Mouse (Mus musculus): ENCODE measurements at regions not wholly inside any gene's neighbourhood (a gene's known extent, or its start where the extent isn't known, plus 50 kb on each side); places are given as distances from the start of the nearest gene placed in this dataset.
"Not testable (repeated sequence)": the region's sequence is repeated elsewhere in the genome, so short reads cannot be mapped to it uniquely, and the experiment has no call there.

DNA sequence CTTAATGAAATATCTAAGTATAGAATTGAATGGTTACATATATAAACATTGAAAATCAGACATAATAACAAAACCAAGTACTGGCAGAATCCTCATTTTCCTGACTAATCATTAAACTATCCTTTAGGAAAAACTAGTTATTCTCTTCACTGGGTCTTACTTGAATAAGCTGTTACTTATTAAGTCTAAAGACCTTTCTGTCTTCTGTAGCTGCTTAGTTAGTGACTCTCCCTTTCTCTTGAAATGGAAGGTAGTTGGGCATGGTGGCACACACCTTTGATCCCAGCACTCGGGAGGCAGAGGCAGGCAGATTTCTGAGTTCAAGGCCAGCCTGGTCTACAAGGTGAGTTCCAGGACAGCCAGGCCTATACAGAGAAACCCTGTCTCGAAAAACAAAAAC lies 135.9 kb upstream of the Abcb5 start:
- not testable (repeated sequence) for ATAC-seq

DNA sequence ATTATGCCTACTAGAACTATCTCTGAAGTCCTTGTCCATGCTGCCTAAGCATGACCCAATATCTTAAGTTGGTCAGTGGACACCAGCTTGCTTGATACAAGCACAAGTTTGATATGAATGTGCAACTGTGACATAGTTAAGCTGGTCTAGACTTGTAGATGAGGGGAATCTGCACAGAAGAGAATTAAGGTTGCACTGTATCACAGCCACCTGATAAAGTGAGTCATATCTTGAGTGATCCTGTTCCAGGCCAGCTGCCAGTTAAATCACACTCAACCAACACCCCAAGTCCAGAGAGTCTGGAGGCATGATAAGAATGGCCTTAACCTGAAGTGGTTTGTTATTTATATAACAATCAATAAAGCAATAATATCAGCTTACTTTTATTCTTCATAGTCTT lies 133.5 kb upstream of the Abcb5 start:
- ATAC-seq, result no peak

DNA sequence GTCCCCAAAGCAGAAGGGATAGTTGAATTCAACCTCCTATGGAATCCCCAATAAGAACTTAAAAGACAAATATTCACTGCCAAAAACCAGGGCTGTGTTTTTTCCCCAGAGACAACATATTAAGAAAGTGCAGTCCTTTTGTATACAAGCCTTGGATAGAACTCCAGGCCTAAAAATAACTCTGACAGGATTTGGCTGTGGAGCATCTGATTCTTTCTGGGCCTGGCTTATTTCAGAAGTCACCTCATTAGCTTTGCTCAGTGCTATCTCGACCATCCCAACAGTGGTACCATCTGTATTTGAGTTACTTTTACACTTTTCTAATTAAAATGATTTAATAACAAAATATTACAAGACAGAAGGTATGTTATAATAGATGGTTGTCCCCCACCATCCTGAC lies 131.6 kb upstream of the Abcb5 start:
- no peak for ATAC-seq

DNA sequence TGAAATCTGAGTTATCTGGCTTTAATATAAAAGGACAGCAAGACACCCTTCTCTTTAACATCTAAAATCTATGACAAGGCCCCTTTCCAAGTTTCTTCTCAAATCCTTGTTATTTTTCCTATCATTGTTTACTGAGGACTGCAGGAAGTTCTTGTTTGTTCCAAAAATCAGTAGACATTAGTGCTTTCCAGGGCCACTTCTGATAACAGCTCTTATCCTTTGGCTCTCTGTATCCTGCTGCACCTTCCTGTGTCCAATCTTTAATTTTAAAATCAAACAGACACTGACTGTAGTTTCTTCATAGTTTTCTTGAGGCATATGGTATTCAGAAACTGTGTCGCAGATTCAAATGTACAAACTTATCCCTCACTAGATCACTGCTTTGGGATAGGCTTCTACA lies 128.1 kb upstream of the Abcb5 start:
- ATAC-seq, result no peak

DNA sequence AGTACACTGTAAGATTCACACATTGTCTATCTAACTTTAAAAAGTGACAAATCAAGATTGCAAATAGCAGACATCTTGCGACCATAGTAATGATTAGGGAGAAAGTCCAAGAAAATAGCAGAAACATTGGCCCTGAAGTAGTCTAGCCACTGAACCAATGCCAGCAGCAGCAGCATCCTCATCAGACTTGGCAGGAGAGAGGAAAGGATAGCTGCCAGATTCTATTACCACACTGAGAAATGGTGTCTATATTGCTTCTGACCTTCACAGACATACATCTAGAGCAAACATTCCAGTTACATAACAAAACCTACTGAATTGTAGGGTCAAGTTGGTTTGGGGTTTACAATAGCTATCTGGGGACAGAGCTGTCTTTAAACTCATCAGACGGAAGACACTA lies 127.2 kb upstream of the Abcb5 start:
- no peak for ATAC-seq

- ATAC-seq, result no peak
Measured at GRCm38 (mm10) chr12:119089292-119089691, 123.1 kb upstream of the Abcb5 start.

GRCm38 (mm10) chr12:119088666-119089065 lies 122.4 kb upstream of the Abcb5 start:
- ATAC-seq, result no peak

DNA sequence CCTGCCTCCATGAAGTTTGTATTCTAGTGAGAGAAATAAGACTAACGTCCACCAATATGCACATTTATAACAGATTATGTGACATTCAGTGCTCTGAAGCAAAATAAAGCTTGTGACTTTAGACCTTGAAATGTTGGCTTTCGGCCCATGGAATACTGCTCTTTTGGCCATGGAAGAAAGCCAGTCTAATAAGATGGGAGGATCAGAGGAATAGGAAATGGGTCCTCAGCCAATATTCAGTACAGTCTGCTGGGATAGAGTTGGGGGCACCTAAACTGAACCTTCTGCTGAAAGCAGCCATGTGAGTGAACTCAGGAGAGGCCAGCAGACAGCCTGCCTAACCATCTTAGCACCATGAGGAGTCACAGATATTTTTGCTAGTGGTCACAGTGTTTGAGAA lies 118.6 kb upstream of the Abcb5 start:
- ATAC-seq, result no peak

DNA sequence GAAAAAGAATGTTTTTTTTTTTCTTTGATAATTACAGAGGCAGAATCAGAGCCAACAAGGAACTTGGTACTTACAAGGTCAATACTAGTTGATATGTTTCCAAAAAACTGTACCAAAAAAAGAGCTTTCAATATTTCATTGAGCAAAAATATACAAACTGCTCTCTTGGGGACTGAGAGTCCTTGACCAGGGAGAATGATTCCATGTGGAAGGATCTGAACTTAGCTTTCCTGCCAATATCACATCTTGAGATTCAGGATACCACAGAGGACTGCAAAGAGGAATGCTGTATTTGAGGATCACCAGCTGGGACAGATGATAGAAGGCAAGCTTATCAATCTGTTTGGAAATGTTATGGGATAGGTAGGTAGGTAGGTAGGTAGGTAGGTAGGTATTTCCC lies 116.6 kb upstream of the Abcb5 start:
- ATAC-seq, result no peak

DNA sequence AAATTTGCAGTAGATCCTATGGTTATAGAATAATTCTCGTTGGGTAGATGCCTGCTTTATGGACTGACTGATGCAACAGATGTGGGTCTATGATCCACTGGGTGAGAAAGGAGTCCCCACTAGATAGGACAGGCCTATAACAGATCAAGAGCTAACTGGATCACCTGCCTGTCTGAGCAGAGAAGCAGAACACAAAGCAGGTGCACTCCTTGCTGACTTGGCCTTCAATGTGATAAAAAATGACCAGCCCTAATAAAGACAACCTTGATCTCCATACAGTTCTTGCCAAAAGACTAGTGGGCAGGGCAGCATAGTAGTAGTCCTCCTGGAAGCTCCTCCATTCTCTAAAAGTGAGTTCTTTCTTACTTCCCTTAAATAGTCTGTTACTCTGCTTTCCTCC lies 109.6 kb upstream of the Abcb5 start:
- ATAC-seq, result no peak

GRCm38 (mm10) chr12:119074742-119075478 lies 108.7 kb upstream of the Abcb5 start:
- no peak for ATAC-seq

DNA sequence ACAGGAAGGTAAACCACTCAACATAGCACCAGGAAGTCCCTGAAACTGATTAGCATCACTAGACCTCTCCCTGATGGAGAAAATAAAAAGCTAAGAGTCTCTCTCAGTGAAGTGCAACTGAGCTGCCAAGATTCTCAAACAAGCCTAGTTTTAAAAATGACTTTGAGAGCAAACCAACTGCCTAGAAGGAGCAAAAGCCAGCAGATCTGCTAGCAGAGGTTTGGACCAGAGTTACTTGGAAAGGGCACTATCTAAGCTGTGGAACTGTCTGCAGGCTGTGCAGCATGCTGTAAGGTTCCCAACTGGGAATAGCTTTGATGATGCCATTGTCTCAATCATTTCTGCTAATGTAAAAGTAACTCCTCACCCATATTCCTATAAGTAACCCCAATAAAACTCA lies 107.9 kb upstream of the Abcb5 start:
- ATAC-seq, result no peak

- ATAC-seq, result no peak
Measured at GRCm38 (mm10) chr12:119070963-119071362, 104.7 kb upstream of the Abcb5 start.

DNA sequence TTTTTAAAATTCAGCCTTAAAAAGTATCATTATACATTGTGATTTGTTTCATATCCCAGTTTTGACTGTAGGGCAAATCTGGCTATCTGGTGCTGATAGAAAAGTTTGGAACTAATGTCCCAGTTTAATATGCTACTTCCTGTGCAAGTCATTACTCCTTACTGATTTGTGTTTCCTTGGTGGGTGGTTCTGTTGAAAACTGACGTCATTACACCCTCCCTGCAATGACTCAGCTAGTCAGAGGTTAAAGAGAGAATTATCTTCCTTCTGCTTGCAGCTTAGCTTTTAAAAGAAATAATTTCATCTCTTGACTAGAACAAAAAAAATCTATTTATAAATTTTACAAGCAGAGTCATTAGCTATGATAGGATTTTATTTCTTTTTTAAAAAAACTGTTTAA lies 104.2 kb upstream of the Abcb5 start:
- no peak for ATAC-seq

- ATAC-seq, result no peak
Measured at GRCm38 (mm10) chr12:119069747-119070146, 103.5 kb upstream of the Abcb5 start.

DNA sequence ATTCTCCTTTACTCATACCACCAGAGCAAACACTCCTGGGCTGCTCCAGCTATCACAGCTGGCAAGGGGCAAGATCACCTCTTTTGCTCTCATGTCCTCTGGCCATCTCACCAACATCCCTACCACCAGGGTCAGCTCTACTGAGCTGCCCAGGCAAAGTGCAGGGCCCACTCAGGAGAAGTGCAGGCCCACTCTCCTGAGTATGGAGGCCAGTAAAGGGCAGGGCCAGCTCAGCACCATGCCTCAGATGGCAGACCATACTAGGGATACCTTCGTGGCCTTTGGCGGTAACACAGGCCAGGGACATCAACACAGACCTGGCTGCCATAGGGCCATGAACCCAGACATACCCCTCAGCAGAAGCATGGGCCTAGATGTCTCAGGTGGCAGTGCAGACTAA lies 101.9 kb upstream of the Abcb5 start:
- no peak for ATAC-seq

DNA sequence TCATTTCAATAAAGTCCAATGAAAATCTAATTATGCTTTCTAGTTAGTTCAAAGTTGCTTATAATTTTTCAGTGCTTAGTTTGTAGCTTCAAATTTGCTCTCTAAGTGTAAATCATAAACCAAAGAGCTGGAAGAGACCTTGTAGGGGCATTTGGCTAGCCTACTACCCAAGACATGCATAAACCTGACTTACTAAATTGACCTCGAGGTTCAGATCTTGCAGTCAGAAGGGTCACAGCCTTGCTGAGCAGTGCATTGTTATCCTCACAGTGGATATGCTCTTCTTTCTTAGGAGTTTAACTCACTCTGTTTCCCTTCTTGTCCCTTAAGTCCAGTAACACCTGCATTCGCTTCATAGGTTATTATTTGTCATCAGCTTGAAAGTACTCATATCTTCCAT lies 96.7 kb upstream of the Abcb5 start:
- no peak for ATAC-seq

DNA sequence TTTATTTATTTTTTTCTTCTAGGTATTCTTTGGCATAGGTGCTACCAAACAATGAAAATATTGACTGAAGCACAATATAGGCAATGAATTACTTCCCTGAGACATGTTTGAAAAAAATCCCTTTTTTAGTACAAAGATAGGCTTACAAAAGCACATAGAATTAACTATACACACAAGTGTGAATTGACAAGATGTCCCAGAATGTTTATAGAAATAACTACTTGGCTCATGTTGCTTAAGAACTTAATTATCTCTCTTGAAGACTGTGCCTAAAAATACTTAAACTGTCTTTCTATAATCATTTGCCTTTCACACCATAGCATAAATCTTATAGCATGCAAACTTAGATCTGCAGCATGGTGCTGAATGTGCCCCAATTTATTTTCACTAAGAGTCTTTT lies 96.3 kb upstream of the Abcb5 start:
- ATAC-seq, result no peak

- no peak for ATAC-seq
Measured at GRCm38 (mm10) chr12:119054560-119054959, 88.3 kb upstream of the Abcb5 start.

DNA sequence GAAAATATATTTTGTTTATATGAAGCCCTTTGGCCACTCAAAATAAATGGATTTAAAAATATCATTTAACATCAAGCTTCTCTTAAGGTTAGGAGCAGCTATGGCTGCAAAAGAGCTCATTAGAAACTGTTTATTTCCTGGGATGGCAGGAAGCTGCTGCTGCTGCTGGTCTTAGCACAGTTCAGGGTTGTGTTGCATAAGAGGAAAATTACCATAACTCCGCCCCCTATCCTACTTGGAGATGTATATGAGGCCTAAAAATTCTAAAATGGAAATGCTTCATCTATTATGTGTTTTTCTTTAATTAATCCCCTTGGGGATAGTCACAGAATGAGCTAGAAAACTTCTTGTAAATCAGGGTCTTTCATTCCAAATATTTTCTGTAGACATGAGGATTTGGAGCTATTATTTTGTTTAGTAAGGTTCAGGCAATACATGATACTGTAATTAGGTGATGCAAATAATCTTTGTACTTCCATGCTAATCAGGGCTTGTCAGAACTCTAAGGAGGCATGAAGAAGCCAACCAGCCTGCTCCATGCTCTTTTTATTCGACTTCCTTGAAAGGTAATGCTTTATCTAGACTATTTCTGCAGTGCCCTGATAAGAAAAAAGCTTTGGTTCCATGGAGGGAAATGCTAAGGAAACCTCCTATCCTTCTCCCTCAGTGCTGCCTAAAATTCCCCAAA lies 85.6 kb upstream of the Abcb5 start:
- no peak for ATAC-seq

DNA sequence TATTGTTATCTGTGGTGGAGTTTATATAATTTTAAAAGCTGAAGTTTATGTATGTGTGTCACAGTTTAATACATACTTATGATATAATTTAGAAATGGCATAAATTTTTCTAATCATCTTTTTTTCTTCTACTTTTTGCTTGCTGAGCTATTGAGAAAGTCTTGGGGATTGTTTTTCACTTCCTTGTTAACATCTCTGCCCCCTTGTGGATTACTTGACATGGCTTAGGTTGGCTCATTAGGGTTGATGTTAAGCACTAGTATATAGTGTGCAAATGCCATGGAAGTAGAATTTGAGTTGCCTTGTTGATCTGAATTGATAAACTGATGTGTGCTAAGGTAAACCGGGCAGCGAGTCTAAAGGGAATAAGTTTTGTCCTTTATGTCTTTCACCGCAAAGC lies 72.1 kb upstream of the Abcb5 start:
- no peak for ATAC-seq

DNA sequence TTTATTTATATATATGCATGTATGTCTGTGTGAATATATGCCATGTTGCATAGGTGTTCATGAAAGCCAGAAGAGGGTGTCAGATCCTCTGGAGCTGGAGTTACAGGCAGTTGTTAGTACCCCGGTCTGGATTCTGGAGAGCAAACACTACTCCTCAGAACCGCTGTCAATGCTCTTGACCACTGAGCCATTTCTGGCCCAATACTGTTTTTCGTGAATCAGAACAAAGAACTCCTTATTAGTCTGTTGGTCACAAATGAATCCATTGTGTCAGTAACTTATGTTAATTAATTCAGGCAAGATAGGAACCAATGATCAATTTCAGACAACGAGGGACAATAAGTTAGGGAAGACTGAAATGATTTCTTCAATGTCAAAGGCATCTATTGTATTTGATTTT lies 68.6 kb upstream of the Abcb5 start:
- no peak for ATAC-seq

GRCm38 (mm10) chr12:119028711-119029110 lies 62.5 kb upstream of the Abcb5 start:
- ATAC-seq, result no peak

GRCm38 (mm10) chr12:119028161-119028560 lies 61.9 kb upstream of the Abcb5 start:
- no peak for ATAC-seq

GRCm38 (mm10) chr12:119027701-119028100 lies 61.5 kb upstream of the Abcb5 start:
- no peak for ATAC-seq
